ENCODE assay signal across 8 mouse cellular contexts in the genomic region with DNA sequence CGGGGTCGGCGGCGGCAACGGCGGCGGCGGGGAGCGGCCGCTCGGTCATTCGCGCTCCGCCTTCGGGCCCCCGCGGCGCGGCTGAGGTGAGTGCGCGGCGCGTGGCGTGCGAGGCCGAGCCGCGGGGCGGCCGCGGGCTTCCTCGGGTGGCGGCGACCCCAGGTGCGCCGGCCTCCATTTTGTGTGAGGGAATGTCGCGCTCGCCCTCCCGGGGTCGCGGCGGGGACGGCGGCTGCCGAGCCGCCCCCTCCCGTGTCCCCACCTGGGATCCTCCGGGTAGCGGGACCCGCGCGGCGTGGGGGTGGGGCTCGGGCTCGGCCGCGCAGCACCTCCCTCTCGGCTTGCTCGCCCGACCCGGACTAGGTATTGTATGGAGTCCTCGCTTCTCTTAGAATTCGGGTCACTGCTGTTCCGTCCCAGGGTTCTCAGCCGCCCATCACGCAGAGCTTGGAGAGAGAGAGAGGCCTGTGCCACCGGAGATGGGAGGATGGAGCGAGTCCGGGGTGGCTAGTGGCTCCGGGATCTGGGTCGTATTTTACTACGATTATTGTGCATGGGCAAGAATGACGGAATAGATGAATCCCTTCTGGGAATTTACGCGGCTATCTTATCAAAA. TPM values are rescaled to one million over a fixed set of nuclear protein-coding genes. Genes with fewer than 3 reads are reported as not detected.
DNase-seq lines count a peak whose midpoint lies in the region; ATAC-seq and TF ChIP-seq lines count a peak whose summit lies in the region.

No protein-coding gene starts in this region.

- WGBS in lung, adult 2 months: 2% methylated on average over 73 of the region's 76 CpGs
- WGBS in cerebellum, adult 2 months: 4% methylated on average over 58 of the region's 76 CpGs
- WGBS in kidney, postnatal 0 days: under 1% methylated on average over 72 of the region's 76 CpGs
- under 1% methylated on average over 61 of the region's 76 CpGs for WGBS in liver, embryonic 15.5 days (ENCODE audit: insufficient replicate concordance)

- H3K27me3 ChIP-seq in cerebellum, adult 2 months (ENCODE audit: control insufficient read depth, insufficient read depth, low read length): peaks cover 1% of the 10 kb centered on the region; the same call in 1 of the 2 replicates
- no peaks in the 10 kb centered on the region; the same call in 1 of the 2 replicates for H3K27me3 ChIP-seq in kidney, postnatal 0 days (ENCODE audit: insufficient read depth, low read length)
- H3K27me3 ChIP-seq in liver, embryonic 15.5 days: peaks cover 54% of the 10 kb centered on the region

- H3K4me1 ChIP-seq in lung, adult 2 months (ENCODE audit: control insufficient read depth, insufficient read depth, low read length): no peaks in the 10 kb centered on the region
- H3K4me1 ChIP-seq in cerebellum, adult 2 months (ENCODE audit: control insufficient read depth, insufficient read depth, low read length): no peaks in the 10 kb centered on the region; the same call in 1 of the 2 replicates
- H3K4me1 ChIP-seq in kidney, postnatal 0 days (replicated peaks; ENCODE audit: insufficient read depth, low read length): no peaks in the 10 kb centered on the region
- peaks cover 44% of the 10 kb centered on the region for H3K4me1 ChIP-seq in liver, embryonic 15.5 days (replicated peaks)

- H3K4me3 ChIP-seq in lung, adult 2 months (replicated peaks; ENCODE audit: extremely low read depth, low read depth, low read length): peak overlapping the region; percentile 19
- peak overlapping the region; percentile 71 for H3K4me3 ChIP-seq in cerebellum, adult 2 months (replicated peaks; ENCODE audit: insufficient read depth, low read depth, low read length)
- H3K4me3 ChIP-seq in kidney, postnatal 0 days (replicated peaks; ENCODE audit: low read depth, low read length): peak overlapping the region; percentile 67
- H3K4me3 ChIP-seq in liver, embryonic 15.5 days (replicated peaks): peak overlapping the region; percentile 75

- no peak for TF ChIP-seq CTCF in lung, adult 2 months (IDR thresholded peaks at IDR 0.05; ENCODE audit: insufficient read depth, low read length)
- TF ChIP-seq CTCF in cerebellum, adult 2 months (IDR thresholded peaks at IDR 0.05; ENCODE audit: borderline replicate concordance, insufficient read depth, low read depth, low read length): no peak
- TF ChIP-seq CTCF in kidney, postnatal 0 days (IDR thresholded peaks at IDR 0.05; ENCODE audit: low read depth): no peak

- peak; percentile 5 for DNase-seq in lung, adult 2 months
- no peak for DNase-seq in lung, postnatal 10 days
- peak; percentile 45 to 63 for DNase-seq in cerebellum, adult 2 months
- peak; percentile 38 for DNase-seq in kidney, postnatal 0 days (ENCODE audit: low spot score)
- peak; percentile 68 for DNase-seq in right cerebral cortex, postnatal 25 days
- DNase-seq in T-cell, adult 2 months (ENCODE audit: low spot score): no peak

- TF ChIP-seq POLR2A in lung, adult 2 months (IDR thresholded peaks at IDR 0.05; ENCODE audit: borderline replicate concordance, extremely low read depth, low read depth, low read length): no peak
- TF ChIP-seq POLR2A in cerebellum, adult 2 months (IDR thresholded peaks at IDR 0.05; ENCODE audit: borderline replicate concordance, insufficient read depth, low read length): no peak

- peak overlapping the region; percentile 68 for H3K9ac ChIP-seq in kidney, postnatal 0 days (ENCODE audit: low read depth, low read length)
- H3K9ac ChIP-seq in liver, embryonic 15.5 days: peak overlapping the region; percentile 74

- H3K4me2 ChIP-seq in kidney, postnatal 0 days (ENCODE audit: low read length): peak overlapping the region; percentile 99
- H3K4me2 ChIP-seq in liver, embryonic 15.5 days: peak overlapping the region; percentile 100

- H3K36me3 ChIP-seq in kidney, postnatal 0 days (ENCODE audit: insufficient read depth, low read length): no peaks in the 10 kb centered on the region
- no peaks in the 10 kb centered on the region for H3K36me3 ChIP-seq in liver, embryonic 15.5 days (replicated peaks)

- no peaks in the 10 kb centered on the region for H3K9me3 ChIP-seq in kidney, postnatal 0 days (replicated peaks; ENCODE audit: low read length)
- H3K9me3 ChIP-seq in liver, embryonic 15.5 days (replicated peaks): no peaks in the 10 kb centered on the region

- H3K27ac ChIP-seq in cerebellum, adult 2 months (ENCODE audit: insufficient read depth, low read length): no peak overlapping the region
- H3K27ac ChIP-seq in kidney, postnatal 0 days: no peak overlapping the region
- peak overlapping the region; percentile 41; the same call in 1 of the 2 replicates for H3K27ac ChIP-seq in liver, embryonic 15.5 days (replicated peaks)

- ATAC-seq in frontal cortex, adult (ENCODE audit: low TSS enrichment): peak; percentile 82
- ATAC-seq in kidney, postnatal 0 days (replicated peaks; ENCODE audit: low FRiP score, low read depth): peak; percentile 77
- peak; percentile 55 for ATAC-seq in liver, embryonic 15.5 days (ENCODE audit: insufficient read depth)

RNA-seq across cellular contexts. Expression of gene Fam169a, which starts 4.6 kb away (rescaled TPM):
- polyA plus RNA-seq in lung, adult 2 months (2012; rRNA removed): not detected in 2 replicates
- polyA plus RNA-seq in cerebellum, adult 2 months (2012; rRNA removed): 11.0 and 11.9 TPM in 2 replicates
- polyA plus RNA-seq in kidney, postnatal 0 days (2015; fragmentation: Nextera tagmentation; extraction: Ambion mirVana): 1.8 TPM in 2 replicates
- polyA plus RNA-seq in liver, embryonic 15.5 days (2015; fragmentation: Nextera tagmentation; extraction: Ambion mirVana): 0.84 and 0.98 TPM in 2 replicates

RNA-seq across cellular contexts. Expression of gene Gm6169, which starts 27.3 kb away (rescaled TPM):
- polyA plus RNA-seq in lung, adult 2 months (2012; rRNA removed): 0.65 and 1.9 TPM in 2 replicates
- 0.31 TPM in 1 of 2 replicates, not detected in the other for polyA plus RNA-seq in cerebellum, adult 2 months (2012; rRNA removed)
- polyA plus RNA-seq in kidney, postnatal 0 days (2015; fragmentation: Nextera tagmentation; extraction: Ambion mirVana): 4.1 and 5.2 TPM in 2 replicates
- polyA plus RNA-seq in liver, embryonic 15.5 days (2015; fragmentation: Nextera tagmentation; extraction: Ambion mirVana): 0.40 and 0.64 TPM in 2 replicates

RNA-seq across cellular contexts. Expression of gene 1700029F12Rik, which starts 37.6 kb away (rescaled TPM):
- not detected in 2 replicates for polyA plus RNA-seq in lung, adult 2 months (2012; rRNA removed)
- polyA plus RNA-seq in cerebellum, adult 2 months (2012; rRNA removed): not detected in 2 replicates
- polyA plus RNA-seq in kidney, postnatal 0 days (2015; fragmentation: Nextera tagmentation; extraction: Ambion mirVana): not detected in 2 replicates
- not detected in 2 replicates for polyA plus RNA-seq in liver, embryonic 15.5 days (2015; fragmentation: Nextera tagmentation; extraction: Ambion mirVana)

Comparison
In these comparisons a context has a peak if more than half of its experiments do, and no peak if none do; other contexts are left out.
1. DNase-seq: peak in lung, adult 2 months (single experiment), cerebellum, adult 2 months (2 of 2), kidney, postnatal 0 days (single experiment) and right cerebral cortex, postnatal 25 days (single experiment); none in lung, postnatal 10 days (single experiment) and T-cell, adult 2 months (single experiment).
2. H3K4me3 ChIP-seq: peak in every context shown above with its lines; median percentile 75 in liver, embryonic 15.5 days; 71 in cerebellum, adult 2 months; 67 in kidney, postnatal 0 days; 19 in lung, adult 2 months.
3. Peak in every context shown above with its lines, with median percentiles within 50 percentile points of each other: ATAC-seq.